Mouse (Mus musculus) lung, embryonic 14.5 days (tissue): ENCODE measurements around the gene Ddx49. TPM values are rescaled to one million over a fixed set of nuclear protein-coding genes. Genes with fewer than 3 reads are reported as not detected.

ENCODE experiments used
- ATAC-seq: fragments of 200-750 bp; cut with Nextera tagmentation; 2 replicates; pipeline ENCODE4 v1.8.0; 2017; ENCODE audit warnings: mild to moderate bottlenecking, moderate TSS enrichment, moderate library complexity; ENCODE audit not compliant: insufficient read depth
- DNase-seq: peaks from one replicate; pipeline ENCODE4 v3.0.0-alpha.2; 2015
- H3K27ac ChIP-seq: fragments of 300-500 bp; sonication (generic); 2 replicates; pipeline ENCODE4 v1.5.1; 2014; ENCODE audit warnings: low read depth, mild to moderate bottlenecking, moderate library complexity
- H3K27me3 ChIP-seq: fragments of 300-500 bp; sonication (generic); 2 replicates; pipeline ENCODE4 v1.6.1; 2014; ENCODE audit warnings: low read length, control low read depth; ENCODE audit not compliant: insufficient read depth
- H3K36me3 ChIP-seq: fragments of 300-500 bp; sonication (generic); 2 replicates; pipeline ENCODE4 v1.6.1; 2014; ENCODE audit warnings: control low read depth; ENCODE audit not compliant: insufficient read depth
- H3K4me1 ChIP-seq: fragments of 300-500 bp; sonication (generic); 2 replicates; pipeline ENCODE4 v1.6.1; 2014; ENCODE audit warnings: antibody characterized with exemption, control low read depth; ENCODE audit not compliant: insufficient read depth
- H3K4me2 ChIP-seq: fragments of 300-500 bp; sonication (generic); 2 replicates; pipeline ENCODE4 v1.6.1; 2014; ENCODE audit warnings: mild to moderate bottlenecking
- H3K4me3 ChIP-seq: fragments of 300-500 bp; sonication (generic); 2 replicates; pipeline ENCODE4 v1.5.1; 2014; ENCODE audit warnings: low read depth, low read length
- H3K9ac ChIP-seq: fragments of 300-500 bp; sonication (generic); 2 replicates; pipeline ENCODE4 v1.6.1; 2014
- H3K9me3 ChIP-seq: fragments of 300-500 bp; sonication (generic); 2 replicates; pipeline ENCODE4 v1.6.1; 2016; ENCODE audit warnings: low read depth, low read length, control low read depth
- CTCF ChIP-seq: IDR thresholded peaks from 2 replicates; pipeline ENCODE4 v1.5.1; 2016; ENCODE audit warnings: antibody characterized with exemption, low read depth
- WGBS: fragments of 180-500 bp; shearing (Covaris S2); extraction: QIAGEN DNeasy Blood & Tissue Kit; methylation state at CpG from one replicate; pipeline ENCODE4 v1.1.7; 2014; 5-methylcytosine and 5-hydroxymethylcytosine counted together
- polyA plus RNA-seq: library from polyadenylated mRNA; unstranded; fragments of >200 nt; fragmentation: Nextera tagmentation; extraction: Ambion mirVana; gene quantifications from 2 replicates; pipeline ENCODE4 v1.2.1, GENCODE M21; 2014

The Ddx49 gene
- polyA plus RNA-seq, 1 experiment from 2014 or later: 47.9 TPM

- no peak for TF ChIP-seq CTCF
- Histone ChIP-seq H3K36me3 (peaks cover 22% of the 10 kb centered on the region), H3K9ac (no peak overlapping the region), H3K4me2 (no peak overlapping the region), H3K27ac (no peak overlapping the region), H3K4me1 (no peaks in the 10 kb centered on the region), H3K27me3 (no peaks in the 10 kb centered on the region), H3K4me3 (no peak overlapping the region), H3K9me3 (no peaks in the 10 kb centered on the region)
- ATAC-seq (no peak), DNase-seq (no peak)
- WGBS: 66% methylated on average over 5 of the region's 5 CpGs
Measured at GRCm38 (mm10) chr8:70268311-70268710, 34.0 kb downstream of the Ddx49 start.

DNA sequence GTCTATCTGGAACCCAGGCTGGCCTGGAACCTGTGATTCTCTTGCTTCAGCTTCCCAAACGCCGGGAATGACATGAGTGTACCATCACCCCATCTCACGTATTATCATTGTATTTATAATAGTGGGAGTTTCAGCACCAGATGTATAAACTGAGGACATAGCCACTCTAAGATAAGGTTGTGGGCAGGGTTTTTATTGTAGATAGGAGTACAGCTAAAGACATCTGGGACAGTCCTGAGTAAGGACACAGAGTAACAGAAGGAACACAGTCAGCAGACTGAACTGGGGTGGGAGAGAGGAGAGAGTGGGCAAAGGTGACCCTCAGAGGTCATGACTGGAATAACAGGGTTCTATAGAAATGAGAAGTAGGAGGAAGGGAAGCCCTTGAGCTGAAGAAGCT, 34.6 kb downstream of the Ddx49 start:
- H3K4me1 ChIP-seq: no peaks in the 10 kb centered on the region
- ATAC-seq: no peak
- no peak overlapping the region for H3K4me3 ChIP-seq
- H3K9me3 ChIP-seq: no peaks in the 10 kb centered on the region
- H3K4me2 ChIP-seq: no peak overlapping the region
- no peak for DNase-seq
- peaks cover 29% of the 10 kb centered on the region for H3K36me3 ChIP-seq
- H3K27me3 ChIP-seq: no peaks in the 10 kb centered on the region
- TF ChIP-seq CTCF: no peak
- no peak overlapping the region for H3K27ac ChIP-seq
- WGBS: 57% methylated on average over 3 of the region's 3 CpGs
- H3K9ac ChIP-seq: no peak overlapping the region

DNA sequence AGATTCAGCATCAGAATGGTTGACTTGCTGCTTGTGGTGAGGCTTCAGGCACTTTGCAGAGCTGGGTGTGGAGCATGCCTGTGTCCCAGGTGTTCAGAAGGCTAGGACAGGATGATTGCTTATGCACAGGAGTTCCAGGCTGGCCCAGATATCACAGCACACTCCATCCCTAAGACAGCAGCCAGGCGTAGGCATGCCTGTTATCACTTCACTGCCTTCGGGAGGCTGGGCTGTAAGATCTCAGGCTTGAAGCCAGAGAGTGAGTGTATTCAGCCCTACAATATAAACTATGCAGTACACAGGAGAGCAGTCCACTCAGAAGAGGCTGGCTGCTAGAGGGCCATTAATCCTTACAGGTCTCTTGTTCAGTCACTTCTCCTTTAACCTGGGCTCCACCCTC, 43.2 kb downstream of the Ddx49 start:
- no peak for TF ChIP-seq CTCF
- Histone ChIP-seq H3K9me3 (no peaks in the 10 kb centered on the region), H3K36me3 (peaks cover 98% of the 10 kb centered on the region), H3K4me1 (no peaks in the 10 kb centered on the region), H3K4me2 (no peak overlapping the region), H3K4me3 (no peak overlapping the region), H3K9ac (no peak overlapping the region), H3K27ac (no peak overlapping the region), H3K27me3 (no peaks in the 10 kb centered on the region)
- DNase-seq: peak; percentile 19
- ATAC-seq: peak; percentile 48
- WGBS: 79% methylated on average over 2 of the region's 2 CpGs

DNA sequence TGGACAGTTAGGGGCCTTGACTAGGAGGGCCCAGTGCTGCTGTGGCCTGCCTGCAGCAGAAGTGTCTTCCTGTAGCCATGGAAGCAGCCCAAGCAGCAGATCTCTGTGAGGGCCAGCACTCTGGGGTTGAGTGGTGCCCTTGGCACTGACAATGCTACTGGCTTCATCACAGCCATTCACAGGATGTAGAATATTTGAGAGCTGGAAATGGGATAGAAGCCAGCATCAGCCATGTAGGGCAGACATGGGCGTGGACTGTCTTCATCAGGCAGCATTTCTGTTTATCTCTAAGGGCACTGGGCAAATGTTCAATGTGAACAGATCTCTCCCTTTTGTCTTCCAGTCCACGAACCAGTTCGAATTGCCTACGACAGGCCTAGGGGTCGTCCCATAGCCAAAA, 43.7 kb downstream of the Ddx49 start:
- 82% methylated on average over 5 of the region's 5 CpGs for WGBS
- Histone ChIP-seq H3K4me1 (no peaks in the 10 kb centered on the region), H3K4me3 (no peak overlapping the region), H3K4me2 (no peak overlapping the region), H3K9me3 (no peaks in the 10 kb centered on the region), H3K36me3 (peaks cover 98% of the 10 kb centered on the region), H3K27ac (no peak overlapping the region), H3K27me3 (no peaks in the 10 kb centered on the region), H3K9ac (no peak overlapping the region)
- no peak for TF ChIP-seq CTCF
- DNase-seq (no peak), ATAC-seq (no peak)

DNA sequence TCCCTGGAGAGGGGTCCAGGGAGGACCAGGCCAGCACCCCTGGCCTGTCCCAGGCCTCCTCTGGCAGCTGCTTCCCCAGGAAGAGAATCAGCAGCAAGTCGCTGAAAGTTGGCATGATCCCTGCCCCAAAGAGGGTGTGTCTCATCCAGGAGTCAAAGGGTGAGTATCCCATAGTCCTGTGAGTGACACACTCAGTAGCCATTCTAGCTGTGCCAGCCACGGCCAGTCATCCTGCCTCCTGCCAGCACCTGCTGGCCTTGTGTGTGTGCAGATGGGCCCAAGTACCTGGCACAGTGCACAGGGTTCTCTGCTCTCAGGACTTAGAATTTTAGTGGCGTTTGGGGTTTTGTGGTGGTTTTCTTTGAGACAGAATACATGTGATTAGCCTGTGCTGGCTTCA, 44.8 kb downstream of the Ddx49 start:
- TF ChIP-seq CTCF: no peak
- no peak overlapping the region for H3K4me3 ChIP-seq
- no peak overlapping the region for H3K4me2 ChIP-seq
- 82% methylated on average over 3 of the region's 3 CpGs for WGBS
- no peak overlapping the region for H3K9ac ChIP-seq
- H3K27ac ChIP-seq: no peak overlapping the region
- no peaks in the 10 kb centered on the region for H3K27me3 ChIP-seq
- no peak for ATAC-seq
- H3K36me3 ChIP-seq: peaks cover 99% of the 10 kb centered on the region
- H3K9me3 ChIP-seq: no peaks in the 10 kb centered on the region
- H3K4me1 ChIP-seq: no peaks in the 10 kb centered on the region
- no peak for DNase-seq

DNA sequence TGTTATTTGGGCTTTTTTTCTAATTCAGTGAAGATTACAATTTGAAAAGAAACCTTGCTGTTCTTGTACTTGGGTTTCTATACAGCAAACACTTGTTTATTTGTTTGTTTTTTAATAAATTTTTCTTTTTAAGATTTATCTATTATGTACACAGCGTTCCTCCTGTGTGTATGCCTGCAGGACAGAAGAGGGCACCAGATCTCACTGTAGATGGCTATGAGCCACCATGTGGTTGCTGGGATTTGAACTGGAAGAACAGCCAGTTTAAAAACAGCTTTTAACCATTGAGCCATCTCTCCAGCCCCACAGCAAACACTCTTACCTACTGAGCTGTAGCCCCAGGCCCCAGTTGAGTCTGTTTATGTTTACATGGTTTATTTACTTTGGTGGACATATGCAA, 47.7 kb downstream of the Ddx49 start:
- Histone ChIP-seq H3K36me3 (peaks cover 99% of the 10 kb centered on the region), H3K4me1 (no peaks in the 10 kb centered on the region), H3K27ac (no peak overlapping the region), H3K4me2 (no peak overlapping the region), H3K27me3 (no peaks in the 10 kb centered on the region), H3K4me3 (no peak overlapping the region), H3K9ac (no peak overlapping the region), H3K9me3 (no peaks in the 10 kb centered on the region)
- TF ChIP-seq CTCF: peak; percentile 34
- DNase-seq: peak; percentile 32
- WGBS: 72% methylated on average over 1 of the region's 1 CpGs
- no peak for ATAC-seq

DNA sequence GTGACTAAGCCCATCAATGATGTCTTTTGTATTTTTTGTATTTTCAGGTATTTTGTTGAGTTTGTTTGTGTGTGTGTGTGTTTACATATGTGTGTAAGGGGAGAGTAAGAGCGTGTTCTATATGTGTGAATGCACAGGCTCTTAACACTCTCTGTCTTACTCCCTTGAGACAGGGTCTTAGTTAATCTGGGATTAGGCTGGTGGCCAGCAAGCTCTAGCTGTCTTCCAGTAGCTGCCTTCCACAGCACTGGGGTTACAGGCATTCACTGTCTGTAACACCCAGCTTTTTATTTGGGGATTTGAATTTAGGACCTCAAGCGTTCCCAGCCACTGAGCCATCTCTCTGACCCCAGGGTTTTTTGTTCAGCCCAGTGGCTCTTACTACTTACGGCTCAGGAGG, 54.4 kb downstream of the Ddx49 start:
- no peak overlapping the region for H3K27ac ChIP-seq
- H3K9me3 ChIP-seq: no peaks in the 10 kb centered on the region
- DNase-seq: no peak
- H3K27me3 ChIP-seq: no peaks in the 10 kb centered on the region
- ATAC-seq: no peak
- H3K4me3 ChIP-seq: no peak overlapping the region
- WGBS: 91% methylated on average over 3 of the region's 3 CpGs
- TF ChIP-seq CTCF: no peak
- H3K4me1 ChIP-seq: no peaks in the 10 kb centered on the region
- H3K36me3 ChIP-seq: peaks cover 94% of the 10 kb centered on the region
- H3K4me2 ChIP-seq: no peak overlapping the region
- H3K9ac ChIP-seq: no peak overlapping the region

GRCm38 (mm10) chr8:70246622-70247021, 55.7 kb downstream of the Ddx49 start:
- H3K9ac ChIP-seq: no peak overlapping the region
- no peak overlapping the region for H3K4me3 ChIP-seq
- no peaks in the 10 kb centered on the region for H3K9me3 ChIP-seq
- no peak overlapping the region for H3K27ac ChIP-seq
- H3K27me3 ChIP-seq: no peaks in the 10 kb centered on the region
- no peaks in the 10 kb centered on the region for H3K4me1 ChIP-seq
- peaks cover 94% of the 10 kb centered on the region for H3K36me3 ChIP-seq
- 86% methylated on average over 6 of the region's 6 CpGs for WGBS
- no peak overlapping the region for H3K4me2 ChIP-seq
- DNase-seq (no peak), ATAC-seq (no peak)
- TF ChIP-seq CTCF: no peak

Other genes with a start within 250 kb of the Ddx49 start
- gene Tm6sf2, start 229.6 kb downstream of the Ddx49 start, polyA plus RNA-seq: 0.39 and 1.1 TPM in 2 replicates
- gene Hapln4, start 219.0 kb downstream of the Ddx49 start, polyA plus RNA-seq: 0.05 TPM in 1 of 2 replicates, not detected in the other
- 0.05 and 0.07 TPM in 2 replicates for gene Ncan, start 181.6 kb downstream of the Ddx49 start, polyA plus RNA-seq
- gene Nr2c2ap, start 171.2 kb downstream of the Ddx49 start, polyA plus RNA-seq: 23.1 and 25.2 TPM in 2 replicates
- gene Rfxank, start 163.3 kb downstream of the Ddx49 start, polyA plus RNA-seq: 17.3 TPM in 2 replicates
- gene Borcs8, start 163.0 kb downstream of the Ddx49 start, polyA plus RNA-seq: 42.5 and 45.7 TPM in 2 replicates
- 0.26 and 0.28 TPM in 2 replicates for gene Mef2b, start 162.8 kb downstream of the Ddx49 start, polyA plus RNA-seq
- 49.1 and 50.5 TPM in 2 replicates for gene Tmem161a, start 130.1 kb downstream of the Ddx49 start, polyA plus RNA-seq
- 2.9 and 3.2 TPM in 2 replicates for gene Slc25a42, start 90.2 kb downstream of the Ddx49 start, polyA plus RNA-seq
- 33.4 and 33.5 TPM in 2 replicates for gene Sugp2, start 68.3 kb downstream of the Ddx49 start, polyA plus RNA-seq
- 27.8 and 28.6 TPM in 2 replicates for gene Armc6, start 68.0 kb downstream of the Ddx49 start, polyA plus RNA-seq
- 66.4 and 77.9 TPM in 2 replicates for gene Homer3, start 19.7 kb downstream of the Ddx49 start, polyA plus RNA-seq
- 286 and 303 TPM in 2 replicates for gene Cope, start within 50 bp of the Ddx49 start, polyA plus RNA-seq
- gene Cers1, start 13.3 kb upstream of the Ddx49 start, polyA plus RNA-seq: 2.7 and 3.6 TPM in 2 replicates
- 2.4 and 4.2 TPM in 2 replicates for gene Gdf1, start 27.3 kb upstream of the Ddx49 start, polyA plus RNA-seq
- gene Upf1, start 50.8 kb upstream of the Ddx49 start, polyA plus RNA-seq: 23.3 and 27.2 TPM in 2 replicates
- gene Comp, start 71.1 kb upstream of the Ddx49 start, polyA plus RNA-seq: 0.43 and 0.53 TPM in 2 replicates
- gene Crtc1, start 137.1 kb upstream of the Ddx49 start, polyA plus RNA-seq: 15.5 and 21.8 TPM in 2 replicates
- gene Klhl26, start 174.5 kb upstream of the Ddx49 start, polyA plus RNA-seq: 21.8 and 24.4 TPM in 2 replicates
- 6.7 and 8.3 TPM in 2 replicates for gene Tmem59l, start 184.9 kb upstream of the Ddx49 start, polyA plus RNA-seq
- 151 and 165 TPM in 2 replicates for gene Crlf1, start 190.7 kb upstream of the Ddx49 start, polyA plus RNA-seq
- gene Rex1bd, start 204.3 kb upstream of the Ddx49 start, polyA plus RNA-seq: 113 and 126 TPM in 2 replicates
- 964 and 1,036 TPM in 2 replicates for gene Uba52, start 208.3 kb upstream of the Ddx49 start, polyA plus RNA-seq
- gene Fkbp8, start 225.2 kb upstream of the Ddx49 start, polyA plus RNA-seq: 239 and 245 TPM in 2 replicates
- 56.3 and 59.0 TPM in 2 replicates for gene Kxd1, start 225.5 kb upstream of the Ddx49 start, polyA plus RNA-seq
- gene Ell, start 237.0 kb upstream of the Ddx49 start, polyA plus RNA-seq: 18.5 and 20.0 TPM in 2 replicates